Mouse (Mus musculus) intestine, embryonic 16.5 days (tissue): Measurements from ENCODE around the gene Tshz2. TPM values are rescaled to one million over a fixed set of nuclear protein-coding genes. Genes with fewer than 3 reads are reported as not detected.
"Not testable (repeated sequence)": the region's sequence is repeated elsewhere in the genome, so short reads cannot be mapped to it uniquely, and the experiment has no call there.

Experiments used
- ATAC-seq: fragments of 200-750 bp; cut with Nextera tagmentation; 2 replicates; pipeline ENCODE4 v1.8.0; 2017; ENCODE audit warnings: moderate TSS enrichment, moderate library complexity
- H3K27ac ChIP-seq: fragments of 300-500 bp; sonication (generic); 2 replicates; pipeline ENCODE4 v1.5.1; 2014; ENCODE audit warnings: mild to moderate bottlenecking, low read length
- H3K27me3 ChIP-seq: fragments of 300-500 bp; sonication (generic); replicated peaks from 2 replicates; pipeline ENCODE4 v1.6.1; 2014; ENCODE audit warnings: low read length, control low read depth, mixed read lengths; ENCODE audit not compliant: control insufficient read depth, insufficient read depth
- H3K36me3 ChIP-seq: fragments of 300-500 bp; sonication (generic); 2 replicates; pipeline ENCODE4 v1.6.1; 2014; ENCODE audit warnings: low read length, control low read depth; ENCODE audit not compliant: control insufficient read depth, insufficient read depth
- H3K4me1 ChIP-seq: fragments of 300-500 bp; sonication (generic); 2 replicates; pipeline ENCODE4 v1.6.1; 2014; ENCODE audit warnings: low read length, control low read depth, mixed read lengths; ENCODE audit not compliant: control insufficient read depth, insufficient read depth
- H3K4me2 ChIP-seq: fragments of 300-500 bp; sonication (generic); 2 replicates; pipeline ENCODE4 v1.6.1; 2014; ENCODE audit warnings: low read depth, low read length, control low read depth
- H3K4me3 ChIP-seq: fragments of 300-500 bp; sonication (generic); 2 replicates; pipeline ENCODE4 v1.5.1; 2014; ENCODE audit warnings: mild to moderate bottlenecking, low read length
- H3K9ac ChIP-seq: fragments of 300-500 bp; sonication (generic); 2 replicates; pipeline ENCODE4 v1.6.1; 2014; ENCODE audit warnings: low read depth, low read length
- H3K9me3 ChIP-seq: fragments of 300-500 bp; sonication (generic); 2 replicates; pipeline ENCODE4 v1.6.1; 2016; ENCODE audit warnings: low read length, control low read depth; ENCODE audit not compliant: control insufficient read depth
- WGBS: fragments of 180-500 bp; shearing (Covaris S2); extraction: QIAGEN DNeasy Blood & Tissue Kit; methylation state at CpG from one replicate; pipeline ENCODE4 v1.1.7; 2014; 5-methylcytosine and 5-hydroxymethylcytosine counted together
- polyA plus RNA-seq: library from polyadenylated mRNA; unstranded; fragments of >200 nt; fragmentation: Nextera tagmentation; extraction: Ambion mirVana; gene quantifications from 2 replicates; pipeline ENCODE4 v1.2.1, GENCODE M21; 2015

The Tshz2 gene
- polyA plus RNA-seq, 1 experiment from 2014 or later, result 14.0 TPM

DNA sequence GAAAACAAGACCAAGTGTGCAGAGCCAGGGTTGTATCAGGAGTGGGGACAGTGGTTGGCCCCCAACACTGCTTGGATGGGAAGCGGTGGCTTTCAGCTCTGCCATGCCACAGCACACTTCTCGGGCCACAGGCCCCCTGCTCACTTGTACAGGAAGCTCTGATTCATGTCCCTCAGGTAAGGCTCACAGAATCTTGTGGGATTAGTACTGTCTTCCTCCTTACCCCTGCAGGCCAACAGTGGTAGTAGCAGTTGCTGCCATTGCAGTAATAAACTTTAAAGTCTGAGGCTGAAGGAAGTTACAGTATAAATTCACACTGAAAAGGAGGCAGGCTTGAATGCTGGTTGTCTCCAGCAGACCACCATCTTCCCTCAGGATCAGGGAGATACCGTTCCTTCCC, 216.7 kb downstream of the Tshz2 start:
- Histone ChIP-seq H3K27me3 (no peaks in the 10 kb centered on the region), H3K27ac (no peak overlapping the region), H3K9ac (no peak overlapping the region), H3K36me3 (no peaks in the 10 kb centered on the region), H3K4me1 (no peaks in the 10 kb centered on the region), H3K9me3 (no peaks in the 10 kb centered on the region), H3K4me3 (no peak overlapping the region), H3K4me2 (no peak overlapping the region)
- WGBS, result 79% methylated on average over 3 of the region's 3 CpGs
- ATAC-seq, result no peak

DNA sequence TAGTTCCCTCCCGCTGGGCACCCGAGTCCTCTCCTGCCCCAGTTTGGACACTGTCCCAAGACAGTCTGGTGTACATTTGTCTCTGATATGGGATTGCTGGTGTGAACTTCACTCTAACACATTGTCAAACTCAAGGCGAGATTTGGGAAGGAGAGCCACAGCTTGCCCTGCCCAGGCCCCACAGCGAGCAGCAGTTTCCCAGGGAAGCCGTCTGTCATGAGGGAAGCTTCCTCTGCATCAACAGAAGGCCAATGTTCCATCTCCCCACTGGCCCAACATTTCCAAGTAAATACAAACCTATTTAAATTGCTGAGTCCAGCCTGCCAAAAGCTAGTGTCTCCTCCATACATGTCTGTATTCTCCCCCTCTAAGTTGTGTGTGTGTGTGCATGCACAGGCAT, 218.8 kb downstream of the Tshz2 start:
- Histone ChIP-seq H3K9ac (no peak overlapping the region), H3K4me2 (no peak overlapping the region), H3K27ac (no peak overlapping the region), H3K36me3 (no peaks in the 10 kb centered on the region), H3K27me3 (no peaks in the 10 kb centered on the region), H3K9me3 (no peaks in the 10 kb centered on the region), H3K4me1 (no peaks in the 10 kb centered on the region), H3K4me3 (no peak overlapping the region)
- 66% methylated on average over 5 of the region's 5 CpGs for WGBS
- no peak for ATAC-seq

DNA sequence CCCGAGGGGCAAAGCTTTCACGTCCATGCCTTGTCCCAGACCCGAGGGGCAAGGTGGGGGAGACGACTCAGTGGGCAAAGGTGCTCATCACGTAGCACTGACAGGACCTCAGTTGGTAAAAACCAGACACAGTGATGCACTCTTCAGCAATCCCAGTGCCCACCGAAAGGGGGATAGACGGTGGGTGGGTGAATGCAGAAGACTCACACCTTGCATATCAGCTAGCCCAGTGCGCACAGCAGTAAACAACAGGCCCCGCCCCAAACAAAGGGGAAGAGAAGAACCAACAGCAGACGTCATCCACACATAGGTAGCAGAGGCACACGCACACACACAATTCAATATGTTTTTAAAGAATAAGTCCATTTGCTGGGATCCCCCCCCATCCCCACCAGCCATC, 221.7 kb downstream of the Tshz2 start:
- no peak for ATAC-seq
- Histone ChIP-seq H3K27ac (no peak overlapping the region), H3K4me3 (no peak overlapping the region), H3K9ac (no peak overlapping the region), H3K4me2 (no peak overlapping the region), H3K9me3 (no peaks in the 10 kb centered on the region), H3K27me3 (no peaks in the 10 kb centered on the region), H3K4me1 (no peaks in the 10 kb centered on the region), H3K36me3 (no peaks in the 10 kb centered on the region)
- WGBS, result 73% methylated on average over 11 of the region's 11 CpGs

DNA sequence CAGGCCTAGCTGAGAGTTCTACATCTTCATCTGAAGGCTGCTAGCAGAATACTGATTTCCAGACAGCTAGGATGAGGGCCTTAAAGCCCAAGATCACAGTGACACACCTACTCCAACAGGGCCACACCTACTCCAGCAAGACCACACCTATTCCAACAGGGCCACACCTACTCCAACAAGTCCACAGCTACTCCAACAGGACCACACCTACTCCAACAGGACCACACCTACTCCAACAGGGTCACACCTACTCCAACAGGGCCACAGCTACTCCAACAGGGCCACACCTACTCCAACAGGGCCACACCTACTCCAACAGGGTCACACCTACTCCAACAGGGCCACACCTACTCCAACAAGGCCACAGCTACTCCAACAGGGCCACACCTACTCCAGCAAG, 224.2 kb downstream of the Tshz2 start:
- H3K4me1 ChIP-seq, ATAC-seq, H3K27me3 ChIP-seq, H3K36me3 ChIP-seq, H3K9ac ChIP-seq, H3K4me3 ChIP-seq, H3K9me3 ChIP-seq, H3K4me2 ChIP-seq, H3K27ac ChIP-seq: not testable (repeated sequence)

DNA sequence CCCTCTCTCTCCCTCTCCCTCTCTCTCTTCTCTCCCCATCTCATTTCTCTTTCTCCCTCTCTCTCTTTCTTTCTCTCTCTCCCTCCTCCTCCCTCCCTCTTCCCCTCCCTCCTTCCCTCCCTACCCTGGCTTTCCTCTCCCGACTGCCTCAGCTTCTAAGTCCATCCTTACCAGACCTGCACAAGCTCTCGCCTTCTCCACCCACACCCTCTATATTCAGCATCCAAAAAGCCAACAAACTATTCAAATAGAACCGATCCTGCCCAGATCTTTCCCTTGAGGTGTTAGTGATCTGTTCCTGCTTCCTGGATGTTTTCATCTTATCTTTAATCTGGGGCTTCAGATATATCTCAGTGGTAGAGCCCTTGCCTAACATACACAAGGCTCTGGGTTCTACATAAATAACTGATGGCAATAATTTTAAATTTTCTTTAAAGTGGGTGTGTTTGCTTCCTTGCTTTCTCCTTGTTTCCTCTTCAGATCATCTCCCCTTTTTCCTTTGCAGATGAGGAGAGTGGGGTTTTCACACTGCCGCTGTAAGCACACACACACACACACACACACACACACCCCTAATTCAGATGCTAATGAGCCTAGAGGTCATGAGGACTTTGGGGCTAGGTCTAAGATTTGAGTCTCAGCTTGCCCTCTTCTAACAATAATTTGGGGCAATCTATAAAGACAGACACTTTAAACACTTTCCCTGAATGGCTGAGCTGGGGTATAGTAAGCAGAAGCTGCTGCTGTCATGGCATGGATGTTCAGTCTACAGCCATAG, 226.5 kb downstream of the Tshz2 start:
- H3K4me1 ChIP-seq, result peaks cover 17% of the 10 kb centered on the region
- no peaks in the 10 kb centered on the region for H3K36me3 ChIP-seq
- no peaks in the 10 kb centered on the region for H3K9me3 ChIP-seq
- H3K27me3 ChIP-seq, result no peaks in the 10 kb centered on the region
- ATAC-seq, result no peak
- no peak overlapping the region for H3K4me3 ChIP-seq
- H3K27ac ChIP-seq, result no peak overlapping the region
- H3K4me2 ChIP-seq, result no peak overlapping the region
- no peak overlapping the region for H3K9ac ChIP-seq
- 54% methylated on average over 4 of the region's 4 CpGs for WGBS

DNA sequence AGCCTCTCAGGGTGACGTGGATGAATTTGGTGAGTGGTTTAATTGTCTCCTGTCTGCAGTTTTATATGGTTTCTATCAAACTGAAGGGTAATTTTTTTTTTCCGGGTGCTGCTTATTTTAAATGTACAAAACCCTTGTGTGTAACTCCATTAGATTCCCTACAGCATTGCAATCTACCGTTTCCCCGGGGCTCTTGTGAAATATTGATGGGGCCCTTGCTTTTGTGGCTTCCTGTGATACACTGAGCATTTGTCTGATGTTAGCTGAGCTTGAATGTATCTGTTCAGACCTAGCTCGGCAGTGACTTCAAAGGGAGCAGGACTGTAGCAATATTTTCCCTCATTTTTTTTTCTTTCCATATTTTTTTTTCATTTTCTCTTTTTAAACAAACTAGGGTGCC, 228.1 kb downstream of the Tshz2 start:
- WGBS, result 40% methylated on average over 5 of the region's 5 CpGs
- no peak overlapping the region for H3K4me3 ChIP-seq

DNA sequence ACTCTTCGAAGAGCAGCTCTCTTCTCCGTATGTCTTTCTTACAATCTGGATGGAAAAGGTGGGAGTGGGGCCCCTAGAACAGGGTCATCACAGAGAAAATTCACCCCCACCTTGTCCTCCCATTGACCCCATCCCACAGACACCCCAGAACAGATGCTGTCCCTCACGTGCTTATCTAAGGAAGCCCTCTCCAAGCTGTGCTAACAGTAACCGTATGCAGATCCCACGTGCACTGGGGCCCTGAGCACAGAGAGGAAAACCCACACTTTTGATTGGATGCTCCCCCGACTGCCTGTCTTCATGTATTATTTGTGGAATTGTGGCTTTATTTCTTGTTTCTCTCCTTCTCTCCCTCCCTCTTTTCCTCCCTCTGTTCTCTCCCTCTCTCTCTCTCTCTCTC, 229.9 kb downstream of the Tshz2 start:
- H3K9ac ChIP-seq, result no peak overlapping the region
- no peaks in the 10 kb centered on the region for H3K36me3 ChIP-seq
- 38% methylated on average over 6 of the region's 6 CpGs for WGBS
- peaks cover 17% of the 10 kb centered on the region for H3K4me1 ChIP-seq
- no peaks in the 10 kb centered on the region for H3K9me3 ChIP-seq
- H3K4me3 ChIP-seq, result no peak overlapping the region
- no peak overlapping the region for H3K27ac ChIP-seq
- no peaks in the 10 kb centered on the region for H3K27me3 ChIP-seq
- peak; percentile 52; the same call in 1 of the 2 replicates for ATAC-seq
- H3K4me2 ChIP-seq, result no peak overlapping the region

More for the DNA sequence above, 228.1 kb downstream of the Tshz2 start:
- Histone ChIP-seq H3K36me3 (no peaks in the 10 kb centered on the region), H3K4me2 (no peak overlapping the region), H3K27me3 (no peaks in the 10 kb centered on the region), H3K9me3 (no peaks in the 10 kb centered on the region), H3K4me1 (peaks cover 17% of the 10 kb centered on the region), H3K27ac (no peak overlapping the region), H3K9ac (no peak overlapping the region)
- no peak for ATAC-seq

DNA sequence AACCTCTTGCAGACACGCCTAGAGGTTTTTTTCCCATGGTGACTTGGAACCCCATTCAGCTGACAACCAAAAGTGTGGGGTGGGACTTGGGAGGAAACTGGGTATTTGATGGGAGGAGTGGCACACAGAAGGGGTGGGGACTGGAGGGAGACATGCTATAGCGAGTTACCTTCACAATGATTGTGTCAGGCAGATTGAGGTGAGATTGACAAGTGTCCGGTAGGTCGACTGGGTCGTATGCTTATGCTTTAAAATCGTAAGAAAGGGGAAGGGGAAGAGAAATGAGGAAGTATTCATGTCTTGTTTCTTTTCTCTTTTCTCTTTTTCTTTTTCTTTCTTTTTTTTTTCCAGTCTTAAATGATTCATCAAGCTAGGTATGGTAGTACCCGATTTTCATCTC, 236.7 kb downstream of the Tshz2 start:
- Histone ChIP-seq H3K27me3 (no peaks in the 10 kb centered on the region), H3K4me3 (no peak overlapping the region), H3K36me3 (no peaks in the 10 kb centered on the region), H3K9ac (no peak overlapping the region), H3K4me1 (peaks cover 5% of the 10 kb centered on the region; the same call in 1 of the 2 replicates), H3K4me2 (no peak overlapping the region), H3K9me3 (no peaks in the 10 kb centered on the region), H3K27ac (no peak overlapping the region)
- WGBS, result 80% methylated on average over 7 of the region's 7 CpGs
- ATAC-seq, result no peak

DNA sequence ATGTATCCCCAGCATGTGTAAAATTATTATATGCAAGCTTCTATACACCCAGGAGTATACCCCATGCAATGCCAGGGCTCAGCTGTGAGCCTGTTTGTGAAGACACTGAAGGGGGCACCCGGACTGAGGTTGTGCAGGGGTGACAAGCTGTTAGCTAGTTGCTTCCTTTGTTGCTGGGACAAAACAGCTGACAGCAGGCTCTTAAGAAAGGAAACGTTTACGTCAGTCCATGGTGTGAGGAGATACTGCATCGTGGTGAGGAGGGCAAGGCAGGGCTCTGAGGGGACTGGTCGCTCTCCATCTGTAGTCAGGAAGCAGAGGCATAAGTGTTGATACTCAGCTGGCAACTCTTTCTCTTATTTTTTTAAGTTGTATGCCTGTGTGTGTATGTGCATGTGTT, 237.7 kb downstream of the Tshz2 start:
- Histone ChIP-seq H3K27me3 (no peaks in the 10 kb centered on the region), H3K9me3 (no peaks in the 10 kb centered on the region), H3K27ac (no peak overlapping the region), H3K4me1 (peaks cover 5% of the 10 kb centered on the region; the same call in 1 of the 2 replicates), H3K4me2 (no peak overlapping the region), H3K36me3 (no peaks in the 10 kb centered on the region), H3K4me3 (no peak overlapping the region), H3K9ac (no peak overlapping the region)
- ATAC-seq, result no peak
- WGBS, result 46% methylated on average over 5 of the region's 5 CpGs
